Mouse (Mus musculus): ENCODE results near the gene Rgs7.

The Rgs7 gene

DNA sequence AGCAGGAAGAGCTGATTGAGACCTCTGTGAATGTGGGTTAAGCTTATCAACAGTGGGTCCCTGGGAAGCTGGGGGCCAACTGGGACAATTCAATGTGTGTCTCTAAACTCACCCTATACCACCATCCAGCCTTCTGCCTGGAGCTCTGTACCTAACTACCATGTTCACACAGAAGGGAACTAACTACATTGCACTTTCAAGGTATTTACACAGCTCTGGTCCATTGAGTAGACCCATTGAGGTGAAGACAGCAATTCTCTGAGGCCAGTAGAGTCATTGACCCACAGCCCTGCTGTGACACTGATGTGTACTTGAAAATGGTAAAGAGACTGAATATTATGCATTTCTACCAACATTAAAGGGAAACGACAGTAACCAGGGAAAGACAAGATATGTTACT, 313.6 kb downstream of the Rgs7 start:
- DNase-seq (ENCODE audit: low read depth, low spot score) = no peak

DNA sequence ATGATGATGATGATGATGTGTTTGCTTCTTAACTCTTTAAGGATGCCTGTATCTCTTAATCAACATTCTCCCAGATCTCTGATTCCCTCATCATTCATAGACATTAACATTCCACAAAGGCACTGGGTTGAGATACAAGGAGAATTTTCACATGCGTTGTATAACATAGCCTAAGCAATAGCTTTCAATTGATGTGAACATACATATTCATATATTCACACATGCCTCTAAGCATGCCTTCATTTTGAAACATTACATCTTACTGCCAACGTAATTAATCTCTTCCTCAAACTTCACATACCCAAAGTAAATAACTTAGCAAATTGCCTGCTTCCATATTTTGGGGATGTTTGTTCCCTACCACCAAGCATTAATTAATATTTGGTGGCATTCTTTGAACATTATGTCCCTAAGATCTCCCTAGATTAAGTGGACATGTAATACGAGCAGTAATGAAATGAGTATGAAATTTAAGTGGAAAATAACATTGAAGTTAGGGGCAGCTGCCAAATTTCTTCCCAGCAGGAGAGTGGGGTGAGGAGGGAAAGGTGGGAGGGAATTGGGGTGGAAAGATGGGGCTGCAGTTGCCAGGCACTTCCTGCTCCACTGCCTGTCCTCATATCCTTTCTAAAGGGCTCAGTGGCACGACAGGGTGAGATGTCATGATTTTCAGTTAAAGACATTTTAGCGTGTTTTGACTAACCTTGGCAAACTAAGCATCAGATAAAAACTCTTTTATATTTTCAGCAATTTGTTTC, 317.2 kb downstream of the Rgs7 start:
- DNase-seq (ENCODE audit: low read depth, low spot score) = no peak

DNA sequence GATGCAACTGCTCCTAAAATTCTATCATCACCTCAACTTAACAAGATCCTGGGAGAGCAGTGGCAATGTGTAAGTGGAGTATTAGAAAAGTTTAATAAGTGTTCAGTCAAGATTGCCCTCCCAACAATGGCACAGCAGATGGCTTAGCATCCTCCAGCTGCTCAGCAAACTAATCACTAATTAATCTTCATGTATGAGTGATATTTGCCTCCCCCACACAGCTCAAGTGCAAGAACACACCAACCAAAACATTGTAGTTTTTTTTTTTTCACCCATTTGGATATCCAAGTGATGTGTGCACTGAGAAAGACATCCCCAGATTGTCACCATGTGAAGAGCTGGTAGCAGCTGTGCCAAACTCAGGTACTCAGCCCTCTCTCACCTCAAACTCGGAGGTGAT, 336.8 kb downstream of the Rgs7 start:
- DNase-seq (ENCODE audit: low read depth, low spot score) = no peak

DNA sequence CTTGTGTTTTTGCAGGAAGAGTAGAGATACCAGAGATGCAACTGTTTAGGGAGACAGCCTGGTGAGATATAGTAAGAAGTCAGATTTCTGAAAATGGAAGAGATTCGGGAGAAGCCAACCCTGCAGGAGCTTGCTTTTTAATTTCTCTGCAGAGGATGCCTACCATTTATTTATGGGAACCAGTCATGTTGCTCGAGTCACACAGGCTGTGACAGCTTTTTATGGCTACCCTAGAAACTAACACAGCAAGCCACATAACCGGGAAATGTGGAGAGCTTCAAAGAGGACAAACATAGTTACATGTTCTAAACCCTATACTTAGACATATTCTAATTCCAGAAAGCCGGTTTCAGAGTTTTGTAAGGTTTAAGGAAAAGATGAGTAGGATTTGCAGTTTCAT, 349.2 kb downstream of the Rgs7 start:
- DNase-seq (ENCODE audit: low read depth, low spot score) = no peak

DNA sequence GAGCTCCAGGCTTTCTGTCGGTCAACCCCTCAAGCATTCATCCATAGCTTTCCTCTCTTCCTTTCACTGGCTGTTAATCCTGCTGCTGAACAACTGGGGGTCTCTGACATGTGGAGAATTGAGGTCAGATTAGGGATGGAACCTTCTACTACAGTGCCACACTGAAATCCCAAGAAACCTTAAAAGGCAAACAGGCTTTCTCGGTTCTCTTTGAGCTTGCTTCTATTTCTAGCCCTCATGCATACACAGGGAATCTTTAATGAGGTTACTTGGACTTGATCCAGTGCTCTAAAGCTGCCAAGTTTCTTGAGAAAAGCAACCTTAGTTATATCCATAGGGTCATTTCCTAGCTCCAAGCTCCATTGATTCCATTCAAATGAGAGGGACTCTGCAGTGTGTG, 363.8 kb downstream of the Rgs7 start:
- DNase-seq (ENCODE audit: low read depth, low spot score) = no peak

DNA sequence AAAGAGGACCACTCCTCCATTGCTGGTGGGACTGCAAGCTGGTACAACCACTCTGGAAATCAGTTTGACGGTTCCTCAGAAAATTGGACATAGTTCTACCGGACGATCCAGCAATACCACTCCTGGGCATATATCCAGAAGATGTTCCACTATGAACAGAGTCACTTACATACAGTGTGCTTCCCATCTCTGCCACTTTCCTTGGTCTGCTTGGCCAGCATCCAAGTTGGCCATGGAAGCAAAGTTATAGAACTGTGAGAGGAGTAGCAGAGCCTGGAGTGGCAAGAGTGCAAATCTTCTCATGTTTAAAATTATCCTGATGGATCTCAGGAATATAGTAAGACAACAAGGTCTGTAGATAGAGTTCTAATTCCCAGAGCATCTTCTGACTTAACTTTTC, 367.9 kb downstream of the Rgs7 start:
- DNase-seq (ENCODE audit: low read depth, low spot score) = no peak

DNA sequence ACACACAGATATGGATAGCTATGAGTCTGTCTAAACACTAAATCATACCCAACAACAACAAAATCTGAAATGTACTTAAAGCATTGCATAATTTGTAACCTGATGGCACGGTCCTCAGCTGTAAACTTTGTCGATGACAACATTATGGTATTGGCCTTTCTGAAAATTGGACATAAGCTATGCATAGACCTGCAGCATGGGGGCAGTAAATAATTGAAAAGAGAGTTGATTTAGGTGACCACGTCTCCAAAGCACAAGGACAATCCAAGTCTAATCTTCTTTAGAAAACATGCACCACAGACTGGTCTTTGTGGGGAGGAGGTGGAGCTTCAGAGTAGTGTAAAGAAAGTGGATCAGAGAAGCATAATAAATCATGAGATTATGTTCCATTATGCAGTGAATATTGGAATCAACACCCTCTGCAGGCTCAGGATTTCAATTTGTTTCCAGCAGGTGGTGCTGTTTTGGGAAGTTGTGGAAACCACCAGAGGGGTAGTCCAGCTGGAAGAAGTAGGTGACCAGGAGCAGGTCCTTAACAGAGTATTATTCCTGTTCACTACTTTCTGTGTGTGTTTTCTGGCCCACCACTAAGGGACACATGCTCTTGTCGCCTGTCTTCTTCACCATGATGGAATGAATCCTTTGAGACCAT, 373.3 kb downstream of the Rgs7 start:
- no peak for DNase-seq (ENCODE audit: low read depth, low spot score)

DNA sequence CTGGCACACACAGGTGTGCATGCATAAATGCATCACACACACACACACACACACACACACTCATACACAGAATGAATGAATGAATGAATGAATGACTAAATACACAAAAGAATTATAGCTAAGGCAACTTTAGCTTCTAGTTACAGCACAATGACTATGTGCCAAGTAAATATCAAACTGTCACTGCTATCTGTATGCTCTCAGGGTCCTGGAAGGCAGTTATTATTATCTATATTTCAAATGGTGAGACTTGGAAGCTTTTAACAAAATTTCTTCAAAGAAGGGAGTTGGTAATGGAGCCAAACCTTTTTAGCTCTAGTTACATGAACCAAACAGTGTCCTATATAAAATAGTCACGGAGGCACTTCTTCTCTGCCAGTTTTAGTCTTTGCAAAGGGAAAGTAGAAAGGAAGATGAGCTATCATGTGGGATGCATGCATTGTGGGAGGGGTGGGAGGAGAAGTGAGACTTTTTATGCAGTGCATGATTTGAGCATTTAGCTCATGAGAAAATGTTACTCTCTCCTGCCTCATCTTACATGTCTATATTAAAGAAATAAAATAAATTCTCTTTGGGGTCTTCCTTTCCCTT, 383.9 kb downstream of the Rgs7 start:
- DNase-seq (ENCODE audit: low read depth, low spot score) = no peak

DNA sequence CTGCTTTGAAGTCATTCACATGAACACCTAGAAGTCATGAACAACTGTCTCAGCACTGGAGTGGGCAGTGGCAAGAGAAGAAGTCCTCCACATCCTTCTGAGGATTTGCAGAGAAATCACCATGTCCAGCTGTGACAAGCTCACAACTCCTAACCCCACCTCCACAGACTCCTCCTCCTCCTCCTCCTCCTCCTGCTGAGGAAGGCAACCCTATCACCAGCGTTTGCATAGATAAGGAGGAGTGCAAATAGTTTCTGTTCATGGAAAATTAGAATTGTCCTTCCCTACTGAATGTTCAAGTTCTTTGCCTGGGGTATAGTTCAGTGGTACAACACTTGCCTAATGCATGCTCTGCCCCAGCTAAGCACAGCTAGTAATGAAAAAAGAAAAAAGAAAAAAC, 386.0 kb downstream of the Rgs7 start:
- no peak for DNase-seq (ENCODE audit: low read depth, low spot score)

DNA sequence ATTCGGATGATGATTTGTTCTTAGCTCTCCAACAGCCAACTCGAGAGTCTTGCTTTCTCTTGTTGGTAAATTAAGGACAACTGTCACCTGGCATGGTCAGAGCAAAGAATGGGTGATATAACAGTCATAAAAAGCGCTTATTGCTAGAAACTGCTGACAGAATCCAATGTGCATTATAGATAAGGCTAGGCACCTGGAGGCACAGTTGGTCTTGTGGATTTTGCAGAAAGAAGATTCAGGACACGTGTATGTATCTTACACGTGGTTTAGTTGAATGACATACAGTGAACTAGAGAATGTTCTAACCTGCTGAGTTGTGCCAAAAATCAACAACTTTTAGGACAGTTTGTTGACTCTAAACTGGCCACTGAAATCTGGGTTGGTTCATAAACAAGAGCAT, 386.9 kb downstream of the Rgs7 start:
- DNase-seq (ENCODE audit: low read depth, low spot score) = no peak

DNA sequence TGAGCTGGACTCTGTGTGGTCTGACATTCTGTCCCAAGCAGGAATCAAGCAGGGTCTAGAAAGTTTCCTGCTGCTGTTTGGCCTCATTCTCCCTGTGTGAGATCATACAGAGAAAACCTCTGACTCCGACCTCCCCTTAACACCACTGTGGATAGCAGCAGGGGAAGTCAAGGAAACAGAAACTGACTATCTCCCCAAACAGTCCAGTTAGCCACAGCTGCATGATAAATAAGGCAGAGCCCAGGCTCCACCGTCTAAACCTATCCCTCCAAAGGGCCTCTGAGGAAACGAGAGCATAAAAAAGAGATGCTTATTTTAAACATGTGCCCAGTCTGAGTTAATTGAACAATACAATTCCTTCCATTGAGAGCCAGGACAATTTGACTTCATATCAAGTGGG, 395.3 kb downstream of the Rgs7 start:
- no peak for DNase-seq (ENCODE audit: low read depth, low spot score)

DNA sequence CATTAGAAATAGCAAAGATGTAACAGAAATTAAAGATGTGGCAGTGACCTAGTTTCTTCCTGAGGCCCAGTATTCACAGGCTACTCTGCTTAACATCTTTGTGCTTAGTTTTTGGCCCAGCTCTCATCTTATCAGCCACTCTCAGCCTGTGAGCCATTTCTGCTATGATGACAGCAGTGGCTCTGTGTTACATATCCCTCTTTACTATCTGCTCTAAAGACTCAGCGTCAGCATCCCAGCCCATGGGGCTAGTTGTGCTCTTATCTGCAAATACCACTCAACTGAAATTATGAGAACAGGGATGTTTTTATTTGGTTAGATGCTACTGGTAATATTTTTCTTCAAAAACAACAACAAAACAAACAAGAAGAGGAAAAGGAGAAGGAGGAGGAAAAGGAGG, 410.2 kb downstream of the Rgs7 start:
- no peak for DNase-seq (ENCODE audit: low read depth, low spot score)

DNA sequence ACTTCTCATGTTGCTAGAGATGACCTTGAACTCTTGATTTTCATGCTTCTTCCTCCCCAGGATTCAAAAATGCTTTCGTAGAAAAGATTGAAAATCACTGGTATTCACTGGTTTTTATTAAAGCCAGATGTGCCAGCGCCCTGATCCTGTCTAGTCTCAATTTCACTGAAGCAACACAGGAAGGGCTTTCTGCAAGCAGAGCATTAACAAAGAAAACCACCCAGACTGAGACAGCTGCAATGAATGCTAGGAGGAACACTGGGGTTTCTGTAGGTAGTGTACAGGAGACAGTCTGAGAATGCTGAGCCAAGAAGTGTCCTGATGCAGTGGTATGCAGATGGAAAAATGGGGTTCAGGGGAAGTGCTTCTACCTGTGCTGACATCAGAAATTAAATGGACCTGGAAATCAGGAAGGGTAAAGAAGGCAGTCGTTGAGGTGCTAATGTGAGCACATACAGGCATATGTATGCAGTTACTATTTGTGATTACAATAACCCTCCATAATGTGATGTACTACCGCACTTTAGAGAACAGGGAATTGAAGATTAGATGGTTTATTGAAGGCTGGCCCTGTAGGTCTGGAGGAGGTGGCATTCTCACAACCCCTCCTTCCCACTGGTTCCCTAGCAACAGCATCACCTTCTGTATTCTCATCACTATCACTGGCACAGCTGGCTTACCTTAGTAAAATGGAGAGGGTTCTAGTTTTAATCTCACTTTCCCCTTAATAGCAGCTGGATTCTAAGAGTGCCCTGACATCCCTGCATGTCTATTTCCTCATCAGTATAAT, 412.3 kb downstream of the Rgs7 start:
- DNase-seq (ENCODE audit: low read depth, low spot score) = no peak

DNA sequence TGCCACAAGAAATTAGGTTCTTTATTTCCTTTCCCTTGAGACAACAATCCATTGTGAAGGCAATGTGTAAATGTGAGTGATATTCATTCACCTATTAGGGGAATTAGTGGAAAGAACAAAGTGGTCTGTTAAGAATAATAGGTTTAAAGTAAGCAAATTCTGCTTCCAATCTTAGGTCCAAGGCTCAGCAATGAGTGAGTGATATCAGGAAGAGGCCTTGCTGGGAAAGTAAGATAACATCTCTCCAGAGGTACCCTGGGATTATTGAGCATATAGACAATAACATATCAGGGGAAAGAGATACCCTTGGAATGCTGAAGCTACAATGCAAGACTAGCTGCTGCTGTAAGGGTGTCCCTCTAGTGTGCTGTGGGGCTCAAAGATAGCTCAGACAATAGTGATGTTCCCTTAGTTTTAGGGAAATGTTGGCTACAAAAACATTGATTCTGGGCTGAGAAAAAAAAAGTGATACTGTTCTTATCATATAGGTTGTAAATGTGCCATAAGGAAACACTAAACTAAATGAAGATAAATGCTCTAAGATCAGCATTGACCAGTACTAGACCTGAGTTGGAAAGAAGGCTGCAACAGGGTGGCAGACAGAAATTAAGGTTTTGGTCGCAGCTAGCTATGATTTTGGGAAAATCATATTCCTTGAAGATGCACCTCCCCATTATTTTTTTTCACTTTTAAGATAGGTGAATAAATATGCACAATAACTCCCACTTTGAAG, 418.6 kb downstream of the Rgs7 start:
- DNase-seq (ENCODE audit: low read depth, low spot score) = no peak

DNA sequence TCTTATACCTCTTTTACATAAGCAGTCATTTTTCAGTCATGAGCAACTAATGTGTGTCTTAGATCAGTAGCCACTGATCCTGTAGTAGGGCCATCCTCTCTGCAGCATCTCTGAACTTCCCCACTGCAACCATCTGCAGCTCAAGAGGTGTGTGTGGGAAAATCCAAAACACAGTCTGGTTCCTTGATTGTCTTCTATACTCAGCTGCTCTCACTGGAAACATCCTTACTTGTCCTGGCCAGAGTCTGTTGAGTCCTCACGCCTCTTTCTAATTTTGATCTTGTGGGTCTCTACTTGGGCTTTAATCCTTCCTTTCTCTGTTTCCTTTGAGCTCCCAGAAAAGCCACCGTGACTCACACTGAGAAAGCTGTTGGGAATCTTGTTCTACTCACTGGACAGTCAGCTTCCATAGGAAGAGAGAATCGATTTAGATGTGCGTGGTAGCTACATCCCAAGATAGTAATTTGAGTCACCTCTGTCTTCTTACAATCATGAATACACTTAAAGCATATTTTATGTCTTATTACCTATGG, 422.5 kb downstream of the Rgs7 start:
- no peak for DNase-seq (ENCODE audit: low read depth, low spot score)

DNA sequence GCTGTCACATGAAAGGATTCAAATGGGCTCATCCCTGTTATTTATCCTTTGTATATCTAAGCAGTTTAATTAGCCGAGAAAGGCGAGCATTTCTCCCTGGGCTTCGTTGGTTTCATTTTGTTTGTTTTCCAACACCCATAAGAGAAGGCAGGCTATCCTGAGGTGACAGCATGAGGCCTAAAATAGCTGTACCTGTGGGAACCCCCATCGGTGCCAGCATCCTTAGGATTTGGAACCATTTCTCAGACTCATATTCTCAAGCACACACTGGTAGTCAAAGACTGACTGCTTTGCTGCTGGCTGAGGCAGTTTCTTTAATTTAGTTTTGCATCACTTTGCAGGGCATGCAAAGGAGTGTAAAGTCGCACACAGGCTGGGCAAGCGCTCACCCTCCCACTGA, 443.2 kb downstream of the Rgs7 start:
- no peak for DNase-seq (ENCODE audit: low read depth, low spot score)

DNA sequence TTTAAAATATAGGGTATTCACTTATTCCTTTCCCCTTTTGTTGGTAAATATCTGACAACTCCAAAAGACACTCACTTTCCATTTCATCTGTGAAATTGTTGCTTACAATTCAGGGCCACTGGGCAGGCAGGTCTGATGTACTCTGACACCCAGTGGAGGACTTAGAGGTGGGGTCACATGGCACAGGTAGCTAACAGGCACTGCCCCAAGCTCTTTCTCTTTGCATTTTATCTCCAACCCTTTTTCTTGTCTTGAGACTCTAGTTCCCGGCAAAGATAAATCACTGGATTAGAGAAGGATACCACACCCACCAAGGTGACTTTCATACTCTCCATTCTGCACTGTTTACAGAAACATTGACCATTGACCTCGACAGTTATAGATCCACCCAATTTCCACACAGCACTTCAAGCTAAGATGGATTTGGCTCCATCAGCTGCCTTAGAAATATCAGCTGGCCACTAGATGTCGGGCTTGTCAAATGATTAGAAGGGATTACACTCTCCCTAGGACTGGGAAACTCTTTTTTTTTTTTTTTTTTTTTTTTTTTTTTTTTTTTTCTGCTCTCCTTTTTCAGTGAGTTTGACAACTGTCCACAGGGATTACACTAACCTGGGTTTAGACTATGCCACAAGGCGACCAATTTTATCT, 451.0 kb downstream of the Rgs7 start:
- DNase-seq (ENCODE audit: low read depth, low spot score) = peak; percentile 82

DNA sequence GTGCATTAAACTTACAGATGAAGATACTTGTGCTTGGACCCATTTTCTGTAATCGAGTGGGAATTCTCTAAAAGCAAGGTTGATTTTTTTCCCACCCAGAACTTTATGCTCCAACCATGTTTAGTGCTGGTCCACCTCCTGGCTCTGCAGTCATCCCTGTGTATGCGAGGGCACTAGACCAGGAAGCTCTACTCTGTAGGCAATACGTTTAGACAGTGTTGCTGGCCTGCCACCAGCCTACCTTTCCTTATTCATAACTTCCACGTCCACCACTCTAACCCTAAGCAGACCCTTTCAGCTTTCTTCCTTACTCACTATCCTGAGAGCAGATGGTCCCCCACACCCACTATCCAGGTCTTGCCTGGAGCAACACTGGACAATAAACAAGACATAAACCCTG, 452.3 kb downstream of the Rgs7 start:
- DNase-seq (ENCODE audit: low read depth, low spot score) = no peak

DNA sequence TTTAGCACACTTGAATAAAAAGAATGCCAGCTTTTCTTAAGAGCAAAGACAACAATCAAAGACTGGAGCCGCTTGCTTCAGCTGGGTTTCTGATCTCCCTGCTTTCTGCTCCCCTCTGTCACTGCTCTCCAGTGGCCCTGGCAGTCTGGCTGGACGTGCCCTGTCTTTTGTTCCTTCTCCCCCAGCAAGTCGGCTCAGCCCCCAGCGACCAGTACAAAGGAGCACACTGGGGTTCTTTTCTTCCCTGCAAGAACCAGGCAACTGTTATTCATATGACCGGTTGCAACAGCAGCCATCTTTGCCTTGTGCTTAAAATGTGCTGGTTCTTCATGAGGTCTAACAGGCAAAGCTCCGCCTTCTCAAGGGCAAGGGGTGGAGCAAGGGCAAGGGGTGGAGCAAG, 452.7 kb downstream of the Rgs7 start:
- DNase-seq (ENCODE audit: low read depth, low spot score) = no peak

DNA sequence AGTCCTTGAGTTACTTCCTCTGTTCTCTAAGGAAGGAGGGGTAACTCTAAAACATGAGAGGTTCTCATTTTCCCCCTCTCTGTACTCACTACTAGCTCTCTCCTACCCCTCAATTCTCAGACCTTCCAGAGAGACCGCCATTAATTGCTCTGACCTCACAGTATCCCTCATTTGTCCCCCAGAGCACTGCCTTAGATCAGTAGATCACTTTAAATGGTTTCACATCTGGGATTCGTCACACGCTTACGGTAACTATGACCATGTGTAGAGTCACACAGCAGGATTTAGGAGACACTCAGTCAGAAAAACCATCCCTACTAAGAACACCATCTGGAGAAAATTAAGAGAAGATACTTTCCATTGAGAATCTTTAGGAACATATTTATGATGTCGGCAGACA, 456.8 kb downstream of the Rgs7 start:
- no peak for DNase-seq (ENCODE audit: low read depth, low spot score)

DNA sequence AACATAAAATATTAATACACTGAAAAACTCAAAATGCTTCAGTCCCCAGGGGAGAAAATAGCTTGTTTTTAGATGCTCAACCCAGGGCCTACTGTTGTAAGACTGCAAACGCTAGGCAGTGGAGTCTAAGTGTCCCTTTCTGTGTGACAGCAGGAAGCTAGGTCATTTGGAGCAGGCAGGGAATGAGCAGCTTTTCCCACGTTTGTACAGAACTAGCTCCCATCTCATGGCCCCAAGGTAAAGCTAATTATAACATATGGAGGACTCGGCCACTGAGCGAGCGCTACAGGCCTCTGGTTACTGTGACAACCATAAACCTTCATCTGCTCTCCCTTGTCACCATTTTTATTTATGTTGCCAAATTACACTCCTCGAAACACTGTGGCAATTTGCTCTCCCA, 460.3 kb downstream of the Rgs7 start:
- DNase-seq (ENCODE audit: low read depth, low spot score) = no peak

Measured in 3T3-L1 (cell line).